Mouse (Mus musculus) limb, embryonic 14.5 days (tissue): ENCODE results near the gene Pelo. TPM values are rescaled to one million over a fixed set of nuclear protein-coding genes. Genes with fewer than 3 reads are reported as not detected.
A peak's percentile ranks its signal among the peaks of the same experiment; 100 is the strongest.

Experiments used
- ATAC-seq: fragments of 200-750 bp; cut with Nextera tagmentation; 2 replicates; pipeline ENCODE4 v1.8.0; 2017; ENCODE audit warnings: low read depth, moderate number of reproducible peaks, moderate TSS enrichment; ENCODE audit not compliant: low FRiP score
- DNase-seq: peaks from one replicate; pipeline ENCODE4 v3.0.0-alpha.2; 2015; ENCODE audit warnings: low spot score
- H3K27ac ChIP-seq: fragments of 300-500 bp; sonication (generic); replicated peaks from 2 replicates; pipeline ENCODE4 v1.5.1; 2014; ENCODE audit warnings: low read depth, mild to moderate bottlenecking, low read length, moderate library complexity, mixed read lengths
- H3K27me3 ChIP-seq: fragments of 300-500 bp; sonication (generic); 2 replicates; pipeline ENCODE4 v1.6.1; 2014; ENCODE audit warnings: low read length, mixed read lengths; ENCODE audit not compliant: control insufficient read depth, insufficient read depth
- H3K36me3 ChIP-seq: fragments of 300-500 bp; sonication (generic); 2 replicates; pipeline ENCODE4 v1.6.1; 2014; ENCODE audit warnings: mild to moderate bottlenecking, low read length, moderate library complexity, mixed read lengths; ENCODE audit not compliant: control insufficient read depth, insufficient read depth
- H3K4me1 ChIP-seq: fragments of 300-500 bp; sonication (generic); 2 replicates; pipeline ENCODE4 v1.6.1; 2014; ENCODE audit warnings: antibody characterized with exemption, low read length, mixed read lengths; ENCODE audit not compliant: control insufficient read depth, insufficient read depth
- H3K4me2 ChIP-seq: fragments of 300-500 bp; sonication (generic); replicated peaks from 2 replicates; pipeline ENCODE4 v1.6.1; 2014; ENCODE audit warnings: low read depth, mild to moderate bottlenecking, low read length, moderate library complexity; ENCODE audit not compliant: severe bottlenecking
- H3K4me3 ChIP-seq: fragments of 300-500 bp; sonication (generic); replicated peaks from 2 replicates; pipeline ENCODE4 v1.5.1; 2014; ENCODE audit warnings: low read length
- H3K9ac ChIP-seq: fragments of 300-500 bp; sonication (generic); 2 replicates; pipeline ENCODE4 v1.6.1; 2014; ENCODE audit warnings: mild to moderate bottlenecking, low read depth, low read length, moderate library complexity; ENCODE audit not compliant: severe bottlenecking
- H3K9me3 ChIP-seq: fragments of 300-500 bp; sonication (generic); 2 replicates; pipeline ENCODE4 v1.6.1; 2016; ENCODE audit warnings: low read length; ENCODE audit not compliant: control insufficient read depth
- POLR2A ChIP-seq: fragments of 200-500 bp; IDR thresholded peaks from 2 replicates; pipeline ENCODE4 v1.8.0; 2012; ENCODE audit warnings: inconsistent platforms, mild to moderate bottlenecking, moderate library complexity, borderline replicate concordance; ENCODE audit not compliant: insufficient read depth, insufficient read length; ENCODE audit errors: extremely low read depth
- WGBS: fragments of 180-500 bp; shearing (Covaris S2); extraction: QIAGEN DNeasy Blood & Tissue Kit; methylation state at CpG from one replicate; pipeline ENCODE4 v1.1.7; 2014; 5-methylcytosine and 5-hydroxymethylcytosine counted together
- polyA plus RNA-seq, 2 experiments: library from polyadenylated mRNA; depleted of rRNA in 1 of 2; stranded (reverse) in 1 of 2; unstranded in 1 of 2; fragments of >200 nt; fragmentation: Nextera tagmentation in 1 of 2; extraction: Ambion mirVana in 1 of 2; gene quantifications; 2 replicates each; pipeline versions ENCODE4 v1.2.1 to v1.2.3; 2012 to 2014

The Pelo gene
- polyA plus RNA-seq (2012; rRNA removed) (37.4 and 37.8 TPM in 2 replicates), polyA plus RNA-seq (2014; fragmentation: Nextera tagmentation; extraction: Ambion mirVana) (7.3 and 7.4 TPM in 2 replicates)

DNA sequence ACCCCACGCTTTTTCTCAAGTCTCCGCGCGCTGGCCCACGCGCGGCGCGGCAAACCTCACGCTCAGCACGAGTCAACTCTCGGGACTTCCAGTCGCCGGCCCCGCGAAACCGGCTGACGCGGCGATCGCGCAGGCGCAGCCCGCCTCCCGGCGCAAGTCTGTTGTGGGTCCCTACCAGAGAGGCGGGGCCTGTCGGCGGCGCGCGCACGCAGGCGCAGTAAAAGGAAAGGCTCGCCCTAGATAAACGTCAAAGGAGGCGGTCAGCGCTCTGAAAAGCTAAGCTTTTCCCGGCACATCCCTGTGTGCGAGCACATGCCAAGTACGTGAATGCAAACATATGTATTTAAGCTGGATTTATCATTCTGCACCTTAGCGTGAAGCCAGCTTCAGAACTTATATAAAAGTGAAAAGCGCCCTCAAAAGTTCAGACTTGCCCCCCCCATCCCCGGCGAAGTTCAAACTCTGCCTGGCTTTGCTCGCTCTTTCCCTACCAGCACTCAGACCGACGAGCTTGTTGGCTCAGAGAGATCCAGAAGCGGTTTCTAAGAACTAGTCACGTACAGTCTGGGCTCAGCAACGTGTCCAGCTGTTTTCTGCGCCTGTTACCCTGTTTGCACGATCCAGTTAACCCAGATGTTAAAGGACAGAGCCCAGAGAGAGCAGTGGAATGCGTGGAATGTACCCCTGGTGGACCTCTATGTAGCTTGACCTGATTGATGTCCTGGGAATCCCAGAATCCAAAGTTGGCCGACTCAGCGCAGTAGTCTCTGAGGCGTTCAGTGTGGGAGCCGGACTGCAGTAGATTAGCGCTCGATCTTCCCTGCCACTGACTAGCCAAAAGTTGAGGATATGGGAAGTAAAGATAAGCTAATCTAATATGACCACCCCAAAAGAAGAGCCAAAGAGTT lies at the start of gene Pelo:
Pelo (minus strand) TSS at position 118 of the 908 bp plus-strand sequence.
- peak; percentile 92 for DNase-seq
- H3K4me1 ChIP-seq, result peaks cover 11% of the 10 kb centered on the region
- H3K4me2 ChIP-seq, result peak within 1 kb of the TSS; percentile 89
- under 1% methylated on average over 60 of the region's 60 CpGs for whole genome bisulfite sequencing
- TF ChIP-seq POLR2A, result peak; percentile 80; the same call in 1 of the 2 replicates
- H3K9ac ChIP-seq, result peak within 1 kb of the TSS; percentile 73
- H3K27ac ChIP-seq, result peak within 1 kb of the TSS; percentile 84
- H3K9me3 ChIP-seq, result no peaks in the 10 kb centered on the region
- peak; percentile 93 for ATAC-seq
- H3K27me3 ChIP-seq, result no peaks in the 10 kb centered on the region
- H3K4me3 ChIP-seq, result peak within 1 kb of the TSS; percentile 63
- H3K36me3 ChIP-seq, result peaks cover 29% of the 10 kb centered on the region

GRCm38 (mm10) chr13:115138513-115138912 lies 48.5 kb upstream of the Pelo start:
- H3K4me2 ChIP-seq, result no peak overlapping the region
- H3K36me3 ChIP-seq, result no peaks in the 10 kb centered on the region
- no peaks in the 10 kb centered on the region for H3K27me3 ChIP-seq
- H3K4me1 ChIP-seq, result no peaks in the 10 kb centered on the region
- WGBS, result 90% methylated on average over 7 of the region's 7 CpGs
- no peak overlapping the region for H3K27ac ChIP-seq
- no peak overlapping the region for H3K9ac ChIP-seq
- no peak for TF ChIP-seq POLR2A
- DNase-seq, result no peak
- no peaks in the 10 kb centered on the region for H3K9me3 ChIP-seq
- ATAC-seq, result no peak
- no peak overlapping the region for H3K4me3 ChIP-seq

GRCm38 (mm10) chr13:115136761-115137160 lies 46.8 kb upstream of the Pelo start:
- H3K4me1 ChIP-seq, result peaks cover 3% of the 10 kb centered on the region
- 75% methylated on average over 3 of the region's 3 CpGs for WGBS
- DNase-seq, result no peak
- H3K36me3 ChIP-seq, result no peaks in the 10 kb centered on the region
- no peak overlapping the region for H3K4me2 ChIP-seq
- no peak for ATAC-seq
- H3K9ac ChIP-seq, result no peak overlapping the region
- H3K27ac ChIP-seq, result no peak overlapping the region
- TF ChIP-seq POLR2A, result no peak
- no peaks in the 10 kb centered on the region for H3K27me3 ChIP-seq
- H3K9me3 ChIP-seq, result no peaks in the 10 kb centered on the region
- H3K4me3 ChIP-seq, result no peak overlapping the region

GRCm38 (mm10) chr13:115132435-115132834 lies 42.4 kb upstream of the Pelo start:
- H3K27me3 ChIP-seq, result no peaks in the 10 kb centered on the region
- DNase-seq (no peak), ATAC-seq (no peak)
- H3K4me1 ChIP-seq, result peaks cover 3% of the 10 kb centered on the region
- H3K36me3 ChIP-seq, result no peaks in the 10 kb centered on the region
- no peak overlapping the region for H3K27ac ChIP-seq
- 18% methylated on average over 5 of the region's 5 CpGs for WGBS
- no peaks in the 10 kb centered on the region for H3K9me3 ChIP-seq
- H3K9ac ChIP-seq, result no peak overlapping the region
- H3K4me3 ChIP-seq, result no peak overlapping the region
- H3K4me2 ChIP-seq, result no peak overlapping the region
- TF ChIP-seq POLR2A, result no peak

- H3K9ac ChIP-seq, result no peak overlapping the region
- DNase-seq, result no peak
- no peak for TF ChIP-seq POLR2A
- H3K36me3 ChIP-seq, result no peaks in the 10 kb centered on the region
- peaks cover 3% of the 10 kb centered on the region for H3K4me1 ChIP-seq
- no peak overlapping the region for H3K4me2 ChIP-seq
- H3K9me3 ChIP-seq, result no peaks in the 10 kb centered on the region
- no peaks in the 10 kb centered on the region for H3K27me3 ChIP-seq
- H3K27ac ChIP-seq, result no peak overlapping the region
- H3K4me3 ChIP-seq, result no peak overlapping the region
- WGBS, result 74% methylated on average over 3 of the region's 3 CpGs
- no peak for ATAC-seq
These were observed 41.4 kb upstream of the Pelo start for GRCm38 (mm10) chr13:115131381-115131780.
